Mouse (Mus musculus): Measurements from ENCODE around the gene Mrc2.

DNA sequence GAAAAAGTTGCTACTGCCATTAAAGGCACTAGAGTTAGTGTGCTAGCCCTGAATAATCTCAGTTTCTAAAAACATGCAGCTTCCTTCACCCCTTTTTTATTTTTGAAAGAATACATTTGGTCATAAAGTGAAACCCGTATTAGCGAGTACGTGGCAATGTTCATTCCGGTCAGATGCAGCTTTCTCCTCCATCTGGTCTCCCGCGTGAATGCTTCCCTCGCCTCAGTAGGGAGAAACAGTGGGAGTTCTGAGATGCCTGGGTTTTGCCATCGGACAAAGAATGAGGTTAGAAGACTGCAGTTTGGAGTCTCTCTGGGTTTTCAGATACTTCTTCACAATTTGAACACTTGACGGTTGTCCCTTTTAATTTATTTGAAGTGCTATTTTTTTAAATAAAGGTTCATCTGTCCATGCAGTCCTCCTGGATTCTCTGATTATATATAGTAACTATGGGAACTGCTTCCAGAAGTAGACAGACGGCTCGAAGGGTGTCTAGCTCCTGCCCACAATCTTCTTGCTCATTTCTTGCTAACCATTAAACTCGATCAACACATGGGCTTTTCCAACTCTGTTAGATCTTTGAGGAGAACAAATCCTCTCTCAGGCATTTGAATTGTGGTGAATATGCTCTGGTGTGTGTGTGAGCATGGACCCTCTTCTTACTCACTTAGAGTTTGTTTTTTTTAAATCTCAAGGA, 10.5 kb upstream of the Mrc2 start:
- TF ChIP-seq RCOR1 (conservative IDR thresholded peaks at IDR 0.05; ENCODE audit: low read depth, low read length): no peak
- no peak for TF ChIP-seq BHLHE40 (IDR thresholded peaks at IDR 0.05; ENCODE audit: low read depth, low read length)
- TF ChIP-seq CTCF (conservative IDR thresholded peaks at IDR 0.05 in 1 of 2, IDR thresholded peaks at IDR 0.05 in 1 of 2; ENCODE audit: low read depth in 2 of 2, low read length in 2 of 2): no peak
